Mouse (Mus musculus): ENCODE data around the gene Cd9. TPM values are rescaled to one million over a fixed set of nuclear protein-coding genes. Genes with fewer than 3 reads are reported as not detected.

Cd9 gene
- polyA plus RNA-seq, 1 experiment, result 68.0 TPM

DNA sequence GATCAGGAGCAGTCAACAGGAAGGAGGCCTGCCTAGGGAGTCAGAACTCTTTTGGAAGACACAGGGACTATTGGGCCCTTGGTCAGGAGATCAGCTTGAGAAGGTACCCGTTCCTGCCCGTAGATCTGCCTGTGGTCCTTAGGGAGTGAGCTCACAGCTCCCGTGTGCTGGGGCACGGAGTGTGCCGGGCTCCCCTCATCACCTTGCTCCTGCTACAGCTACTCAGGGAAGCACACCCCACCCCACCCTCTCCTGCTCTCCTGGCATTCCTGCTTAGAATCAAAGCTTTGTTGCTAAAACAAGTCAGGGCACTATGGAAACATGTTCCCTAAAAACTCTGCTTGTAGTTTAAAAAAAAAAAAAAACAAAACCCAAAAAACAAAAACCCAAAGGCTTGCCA is 24.0 kb downstream of the Cd9 start:
- Histone ChIP-seq H3K27ac (ENCODE audit: insufficient read depth, low read length) (no peak overlapping the region), H3K4me1 (ENCODE audit: control insufficient read depth, insufficient read depth, insufficient read length) (peaks cover 13% of the 10 kb centered on the region; the same call in 1 of the 2 replicates), H3K4me3 (ENCODE audit: extremely low read depth, insufficient read depth, insufficient read length) (no peak overlapping the region), H3K36me3 (ENCODE audit: control insufficient read depth, insufficient read depth, low read length) (no peaks in the 10 kb centered on the region), H3K27me3 (ENCODE audit: control insufficient read depth, insufficient read depth, low read length) (no peaks in the 10 kb centered on the region)
- no peak for DNase-seq (ENCODE audit: low read depth in 1 of 2, low spot score in 2 of 2)
- WGBS, result 89% methylated on average over 5 of the region's 5 CpGs
- no peak for TF ChIP-seq CTCF (IDR thresholded peaks at IDR 0.05; ENCODE audit: extremely low read depth, insufficient read depth, insufficient read length, insufficient replicate concordance)
- TF ChIP-seq POLR2A (IDR thresholded peaks at IDR 0.05; ENCODE audit: low read depth, low read length), result no peak

DNA sequence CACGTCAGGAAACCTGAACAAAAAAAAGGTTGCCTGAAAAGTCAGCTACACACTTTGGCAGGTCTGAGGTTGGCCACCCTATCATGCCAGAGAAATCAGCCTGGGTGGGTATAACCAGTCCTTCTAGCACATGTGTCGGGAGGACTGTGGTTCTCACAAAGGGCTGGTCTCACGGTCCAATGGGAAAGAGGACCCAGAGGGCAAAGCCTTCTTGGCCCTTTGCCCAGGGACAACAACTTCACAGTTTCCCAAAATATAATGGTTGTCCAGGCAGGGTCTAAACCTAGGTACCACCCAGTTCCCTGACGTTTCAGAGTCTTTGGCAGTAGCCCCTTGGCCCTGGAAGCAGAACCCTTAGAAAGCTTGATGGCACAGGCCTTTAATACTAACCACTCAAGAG is 25.4 kb downstream of the Cd9 start:
- Histone ChIP-seq H3K4me1 (ENCODE audit: control insufficient read depth, insufficient read depth, insufficient read length) (peaks cover 13% of the 10 kb centered on the region; the same call in 1 of the 2 replicates), H3K27ac (ENCODE audit: insufficient read depth, low read length) (no peak overlapping the region), H3K4me3 (ENCODE audit: extremely low read depth, insufficient read depth, insufficient read length) (no peak overlapping the region), H3K27me3 (ENCODE audit: control insufficient read depth, insufficient read depth, low read length) (no peaks in the 10 kb centered on the region), H3K36me3 (ENCODE audit: control insufficient read depth, insufficient read depth, low read length) (no peaks in the 10 kb centered on the region)
- no peak for TF ChIP-seq CTCF (IDR thresholded peaks at IDR 0.05; ENCODE audit: extremely low read depth, insufficient read depth, insufficient read length, insufficient replicate concordance)
- no peak for TF ChIP-seq POLR2A (IDR thresholded peaks at IDR 0.05; ENCODE audit: low read depth, low read length)
- no peak for DNase-seq (ENCODE audit: low read depth in 1 of 2, low spot score in 2 of 2)
- 80% methylated on average over 4 of the region's 4 CpGs for WGBS

DNA sequence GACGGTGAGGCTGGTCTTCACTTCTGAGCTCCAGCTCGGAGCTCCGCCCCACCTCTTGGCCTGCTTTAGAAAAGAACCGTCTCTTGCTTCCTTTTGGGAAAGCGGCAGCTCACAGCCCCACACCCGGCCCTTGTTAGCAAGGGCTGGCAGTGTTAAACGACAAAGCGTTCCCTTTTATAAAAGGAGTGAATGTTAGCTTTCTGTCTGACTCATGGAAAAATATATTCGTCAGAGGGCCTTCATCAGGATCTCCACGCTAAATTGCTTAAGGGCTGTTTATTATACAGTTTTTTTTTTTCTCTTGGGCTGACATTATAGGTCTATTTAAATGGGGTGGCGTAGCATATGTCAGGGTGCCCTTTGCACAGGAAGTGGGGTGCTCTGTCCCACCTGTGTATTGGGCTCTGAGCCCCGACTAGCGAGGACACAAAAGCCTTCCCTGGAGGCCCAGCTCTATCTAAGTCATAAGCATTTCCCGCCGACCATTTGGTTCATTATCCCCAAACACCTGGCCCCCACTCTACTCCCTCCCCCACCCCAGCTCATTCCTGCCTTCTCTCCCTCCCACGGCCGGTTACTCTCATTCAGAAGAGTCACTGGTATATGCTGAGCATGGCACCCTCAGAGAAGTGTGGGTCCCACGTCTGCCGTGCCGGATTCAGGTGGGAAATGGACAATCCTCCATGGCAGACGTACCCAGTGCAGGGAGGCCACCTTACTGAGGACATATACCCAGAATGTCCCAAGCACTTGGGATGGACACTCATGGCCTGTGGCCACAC is 26.2 kb downstream of the Cd9 start:
- Histone ChIP-seq H3K27ac (ENCODE audit: insufficient read depth, low read length) (peak overlapping the region; percentile 26; the same call in 1 of the 2 replicates), H3K4me1 (ENCODE audit: control insufficient read depth, insufficient read depth, insufficient read length) (peaks cover 13% of the 10 kb centered on the region; the same call in 1 of the 2 replicates), H3K36me3 (ENCODE audit: control insufficient read depth, insufficient read depth, low read length) (no peaks in the 10 kb centered on the region), H3K4me3 (ENCODE audit: extremely low read depth, insufficient read depth, insufficient read length) (no peak overlapping the region), H3K27me3 (ENCODE audit: control insufficient read depth, insufficient read depth, low read length) (no peaks in the 10 kb centered on the region)
- 65% methylated on average over 21 of the region's 21 CpGs for WGBS
- TF ChIP-seq CTCF (IDR thresholded peaks at IDR 0.05; ENCODE audit: extremely low read depth, insufficient read depth, insufficient read length, insufficient replicate concordance) (no peak), POLR2A (IDR thresholded peaks at IDR 0.05; ENCODE audit: low read depth, low read length) (no peak)
- no peak for DNase-seq (ENCODE audit: low read depth in 1 of 2, low spot score in 2 of 2)

GRCm38 (mm10) chr6:125467301-125467715 is 27.3 kb downstream of the Cd9 start:
- DNase-seq (ENCODE audit: low read depth in 1 of 2, low spot score in 2 of 2), result peak; percentile 44 to 67
- H3K27ac ChIP-seq (ENCODE audit: insufficient read depth, low read length), result peak overlapping the region; percentile 60
- TF ChIP-seq CTCF (IDR thresholded peaks at IDR 0.05; ENCODE audit: extremely low read depth, insufficient read depth, insufficient read length, insufficient replicate concordance), result peak; percentile 21; the same call in 1 of the 2 replicates
- TF ChIP-seq POLR2A (IDR thresholded peaks at IDR 0.05; ENCODE audit: low read depth, low read length), result no peak
- H3K27me3 ChIP-seq (ENCODE audit: control insufficient read depth, insufficient read depth, low read length), result no peaks in the 10 kb centered on the region
- peaks cover 13% of the 10 kb centered on the region; the same call in 1 of the 2 replicates for H3K4me1 ChIP-seq (ENCODE audit: control insufficient read depth, insufficient read depth, insufficient read length)
- H3K36me3 ChIP-seq (ENCODE audit: control insufficient read depth, insufficient read depth, low read length), result no peaks in the 10 kb centered on the region
- 40% methylated on average over 16 of the region's 16 CpGs for WGBS
- no peak overlapping the region for H3K4me3 ChIP-seq (ENCODE audit: extremely low read depth, insufficient read depth, insufficient read length)

GRCm38 (mm10) chr6:125462312-125462711 is 32.3 kb downstream of the Cd9 start:
- no peak overlapping the region for H3K4me3 ChIP-seq (ENCODE audit: extremely low read depth, insufficient read depth, insufficient read length)
- 89% methylated on average over 7 of the region's 7 CpGs for WGBS
- DNase-seq (ENCODE audit: low read depth in 1 of 2, low spot score in 2 of 2), result no peak
- no peak overlapping the region for H3K27ac ChIP-seq (ENCODE audit: insufficient read depth, low read length)
- no peaks in the 10 kb centered on the region for H3K36me3 ChIP-seq (ENCODE audit: control insufficient read depth, insufficient read depth, low read length)
- H3K4me1 ChIP-seq (ENCODE audit: control insufficient read depth, insufficient read depth, insufficient read length), result peaks cover 10% of the 10 kb centered on the region; the same call in 1 of the 2 replicates
- H3K27me3 ChIP-seq (ENCODE audit: control insufficient read depth, insufficient read depth, low read length), result no peaks in the 10 kb centered on the region
- TF ChIP-seq POLR2A (IDR thresholded peaks at IDR 0.05; ENCODE audit: low read depth, low read length) (no peak), CTCF (IDR thresholded peaks at IDR 0.05; ENCODE audit: extremely low read depth, insufficient read depth, insufficient read length, insufficient replicate concordance) (no peak)

DNA sequence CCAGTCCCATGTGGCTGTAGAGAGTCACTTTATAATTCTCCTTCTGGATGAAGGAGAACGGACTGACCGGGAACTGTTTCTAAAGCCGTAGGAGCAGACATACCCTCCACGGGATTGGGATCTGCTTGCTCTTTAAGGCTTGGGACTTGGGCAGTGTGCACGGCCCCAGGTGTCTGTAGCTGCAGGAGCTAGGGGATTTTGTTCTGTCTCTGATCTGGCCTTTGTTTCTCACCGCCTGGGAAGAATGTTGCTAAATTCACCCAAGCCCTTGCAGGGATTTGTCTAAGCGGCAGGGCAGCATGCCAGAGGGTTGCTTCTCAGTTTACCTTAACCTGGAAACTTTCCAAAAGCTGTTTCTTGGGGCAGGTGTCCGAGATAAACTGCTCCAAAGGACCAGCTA is 32.8 kb downstream of the Cd9 start:
- WGBS, result 90% methylated on average over 8 of the region's 8 CpGs
- TF ChIP-seq POLR2A (IDR thresholded peaks at IDR 0.05; ENCODE audit: low read depth, low read length), result no peak
- Histone ChIP-seq H3K4me1 (ENCODE audit: control insufficient read depth, insufficient read depth, insufficient read length) (peaks cover 7% of the 10 kb centered on the region; the same call in 1 of the 2 replicates), H3K36me3 (ENCODE audit: control insufficient read depth, insufficient read depth, low read length) (no peaks in the 10 kb centered on the region), H3K27me3 (ENCODE audit: control insufficient read depth, insufficient read depth, low read length) (no peaks in the 10 kb centered on the region), H3K4me3 (ENCODE audit: extremely low read depth, insufficient read depth, insufficient read length) (no peak overlapping the region), H3K27ac (ENCODE audit: insufficient read depth, low read length) (peak overlapping the region; percentile 58)
- no peak for DNase-seq (ENCODE audit: low read depth in 1 of 2, low spot score in 2 of 2)

GRCm38 (mm10) chr6:125461325-125461724 is 33.3 kb downstream of the Cd9 start:
- DNase-seq (ENCODE audit: low read depth in 1 of 2, low spot score in 2 of 2), result no peak
- Histone ChIP-seq H3K4me1 (ENCODE audit: control insufficient read depth, insufficient read depth, insufficient read length) (peaks cover 7% of the 10 kb centered on the region; the same call in 1 of the 2 replicates), H3K27ac (ENCODE audit: insufficient read depth, low read length) (peak overlapping the region; percentile 74), H3K36me3 (ENCODE audit: control insufficient read depth, insufficient read depth, low read length) (no peaks in the 10 kb centered on the region), H3K27me3 (ENCODE audit: control insufficient read depth, insufficient read depth, low read length) (no peaks in the 10 kb centered on the region), H3K4me3 (ENCODE audit: extremely low read depth, insufficient read depth, insufficient read length) (no peak overlapping the region; the same call in 1 of the 2 replicates)
- TF ChIP-seq POLR2A (IDR thresholded peaks at IDR 0.05; ENCODE audit: low read depth, low read length), result no peak
- TF ChIP-seq CTCF (IDR thresholded peaks at IDR 0.05; ENCODE audit: extremely low read depth, insufficient read depth, insufficient read length, insufficient replicate concordance), result no peak
- WGBS, result 48% methylated on average over 7 of the region's 7 CpGs

All from spleen, adult 2 months (tissue).